32 mouse cellular contexts compared by ENCODE assay signal in genomic region chr14:99456555-99456954, GRCm38 (mm10).
DNase-seq lines count a peak whose midpoint lies in the region; ATAC-seq and TF ChIP-seq lines count a peak whose summit lies in the region.
"Had no signal": no experiment of that assay in that cellular context is flagged by ENCODE, and none has a peak within 500 bp of the region (broad histone marks: within the 10 kb centered on the region; RNA-seq: fewer than 3 reads in every experiment).

No protein-coding gene starts in this region.

- H3K36me3 ChIP-seq in hindbrain, embryonic 15.5 days: no peaks in the 10 kb centered on the region
- H3K36me3 ChIP-seq in hindbrain, embryonic 14.5 days (replicated peaks; ENCODE audit: control insufficient read depth, insufficient read depth): no peaks in the 10 kb centered on the region
- no peaks in the 10 kb centered on the region for H3K36me3 ChIP-seq in stomach, postnatal 0 days (ENCODE audit: control insufficient read depth, insufficient read depth, low read length)
- H3K36me3 ChIP-seq: heart, embryonic 10.5 days; heart, embryonic 15.5 days; hindbrain, embryonic 12.5 days; limb, embryonic 10.5 days; limb, embryonic 15.5 days; liver, embryonic 13.5 days; midbrain, embryonic 12.5 days; stomach, embryonic 15.5 days had no signal

- WGBS in hindbrain, embryonic 15.5 days: 79% methylated on average over 10 of the region's 10 CpGs
- WGBS in hindbrain, embryonic 14.5 days: 88% methylated on average over 10 of the region's 10 CpGs
- 80% methylated on average over 10 of the region's 10 CpGs for WGBS in stomach, postnatal 0 days

- no peaks in the 10 kb centered on the region for H3K27me3 ChIP-seq in hindbrain, embryonic 15.5 days
- H3K27me3 ChIP-seq in hindbrain, embryonic 14.5 days (ENCODE audit: control insufficient read depth, insufficient read depth, low read length): no peaks in the 10 kb centered on the region
- no peaks in the 10 kb centered on the region for H3K27me3 ChIP-seq in stomach, postnatal 0 days (ENCODE audit: control insufficient read depth, insufficient read depth, low read length)
- H3K27me3 ChIP-seq: forebrain, embryonic 13.5 days; heart, embryonic 15.5 days; hindbrain, embryonic 12.5 days; limb, embryonic 15.5 days; liver, embryonic 13.5 days; megakaryocyte, embryonic 14.5 days; midbrain, embryonic 12.5 days; stomach, embryonic 15.5 days had no signal

- no peaks in the 10 kb centered on the region for H3K4me1 ChIP-seq in hindbrain, embryonic 15.5 days (replicated peaks)
- no peaks in the 10 kb centered on the region for H3K4me1 ChIP-seq in hindbrain, embryonic 14.5 days (replicated peaks; ENCODE audit: control insufficient read depth, insufficient read depth, low read length)
- H3K4me1 ChIP-seq in stomach, postnatal 0 days (replicated peaks; ENCODE audit: control insufficient read depth, insufficient read depth): no peaks in the 10 kb centered on the region
- H3K4me1 ChIP-seq: forebrain, embryonic 13.5 days; heart, embryonic 10.5 days; heart, embryonic 15.5 days; hindbrain, embryonic 12.5 days; limb, embryonic 15.5 days; liver, embryonic 13.5 days; megakaryocyte, embryonic 14.5 days; midbrain, embryonic 12.5 days; stomach, embryonic 15.5 days had no signal

- DNase-seq in cerebellum, postnatal 10 days: peak; percentile 10 to 36
- DNase-seq in cerebellum, adult 8-10 months: no peak
- DNase-seq in hindbrain, embryonic 14.5 days (ENCODE audit: low spot score): no peak
- DNase-seq in Muller cell, postnatal 12 days (ENCODE audit: inconsistent ontology term): peak; percentile 3
- peak; percentile 10 for DNase-seq in stomach, postnatal 0 days (ENCODE audit: low spot score)
- no peak for DNase-seq in natural killer cell, adult 2 months (ENCODE audit: low spot score in 2 of 2)
- DNase-seq: adrenal gland, postnatal 14 days; cerebellum, adult 18-20 months; gastrocnemius, postnatal 14 days; heart, adult 11 months; kidney, adult 11 months; kidney, postnatal 36 days; layer of hippocampus, postnatal 36 days; liver, embryonic 13.5 days; lung, adult 18-20 months; lung, postnatal 4 days; retina, postnatal 1 day; right cerebral cortex, postnatal 25 days; thymus, postnatal 14 days had no signal

- no peak overlapping the region for H3K27ac ChIP-seq in hindbrain, embryonic 15.5 days (replicated peaks)
- H3K27ac ChIP-seq in hindbrain, embryonic 14.5 days: no peak overlapping the region
- no peak overlapping the region for H3K27ac ChIP-seq in stomach, postnatal 0 days (replicated peaks)
- H3K27ac ChIP-seq: forebrain, embryonic 13.5 days; heart, embryonic 10.5 days; heart, embryonic 15.5 days; hindbrain, embryonic 12.5 days; layer of hippocampus, adult 2 months; limb, embryonic 10.5 days; limb, embryonic 15.5 days; liver, embryonic 13.5 days; midbrain, embryonic 12.5 days; stomach, embryonic 15.5 days had no signal

- peak; percentile 42; the same call in 1 of the 2 replicates for ATAC-seq in hindbrain, embryonic 15.5 days (ENCODE audit: low FRiP score, low read depth)
- no peak for ATAC-seq in hindbrain, embryonic 14.5 days (ENCODE audit: low FRiP score)
- no peak for ATAC-seq in stomach, postnatal 0 days (ENCODE audit: low FRiP score, low TSS enrichment)
- ATAC-seq: forebrain, embryonic 13.5 days; inflammation-experienced regulatory T-cells, adult 6 months; lung, postnatal 0 days had no signal

- no peak overlapping the region for H3K4me3 ChIP-seq in hindbrain, embryonic 15.5 days
- H3K4me3 ChIP-seq in hindbrain, embryonic 14.5 days (replicated peaks; ENCODE audit: low read length): no peak overlapping the region
- no peak overlapping the region for H3K4me3 ChIP-seq in stomach, postnatal 0 days (ENCODE audit: low read depth, low read length)
- H3K4me3 ChIP-seq: forebrain, embryonic 13.5 days; heart, embryonic 10.5 days; heart, embryonic 15.5 days; hindbrain, embryonic 12.5 days; layer of hippocampus, adult 2 months; limb, embryonic 10.5 days; limb, embryonic 15.5 days; liver, embryonic 13.5 days; megakaryocyte, embryonic 14.5 days; midbrain, embryonic 12.5 days; stomach, embryonic 15.5 days had no signal

- TF ChIP-seq EP300 in stomach, postnatal 0 days (optimal IDR thresholded peaks at IDR 0.05): no peak

- no peak overlapping the region for H3K4me2 ChIP-seq in hindbrain, embryonic 15.5 days
- H3K4me2 ChIP-seq in hindbrain, embryonic 14.5 days (replicated peaks): no peak overlapping the region
- H3K4me2 ChIP-seq in stomach, postnatal 0 days (replicated peaks; ENCODE audit: low read depth): no peak overlapping the region
- H3K4me2 ChIP-seq: forebrain, embryonic 13.5 days; heart, embryonic 15.5 days; hindbrain, embryonic 12.5 days; limb, embryonic 15.5 days; liver, embryonic 13.5 days; midbrain, embryonic 12.5 days; stomach, embryonic 15.5 days had no signal

- H3K9ac ChIP-seq in hindbrain, embryonic 15.5 days: no peak overlapping the region
- no peak overlapping the region for H3K9ac ChIP-seq in hindbrain, embryonic 14.5 days
- no peak overlapping the region for H3K9ac ChIP-seq in stomach, postnatal 0 days (ENCODE audit: low read length)
- H3K9ac ChIP-seq: forebrain, embryonic 13.5 days; heart, embryonic 15.5 days; hindbrain, embryonic 12.5 days; limb, embryonic 15.5 days; liver, embryonic 13.5 days; midbrain, embryonic 12.5 days; stomach, embryonic 15.5 days had no signal

- no peaks in the 10 kb centered on the region for H3K9me3 ChIP-seq in hindbrain, embryonic 15.5 days
- H3K9me3 ChIP-seq in hindbrain, embryonic 14.5 days (ENCODE audit: control insufficient read depth, low read length): no peaks in the 10 kb centered on the region
- no peaks in the 10 kb centered on the region for H3K9me3 ChIP-seq in stomach, postnatal 0 days (ENCODE audit: control insufficient read depth, low read length)
- H3K9me3 ChIP-seq: forebrain, embryonic 13.5 days; heart, embryonic 10.5 days; heart, embryonic 15.5 days; hindbrain, embryonic 12.5 days; limb, embryonic 10.5 days; limb, embryonic 15.5 days; liver, embryonic 13.5 days; midbrain, embryonic 12.5 days; stomach, embryonic 15.5 days had no signal

- no peak for TF ChIP-seq CTCF in stomach, postnatal 0 days (IDR thresholded peaks at IDR 0.05; ENCODE audit: low read depth)

Comparison
In these comparisons a context has a peak if more than half of its experiments do, and no peak if none do; other contexts are left out.
1. DNase-seq: peak in cerebellum, postnatal 10 days (2 of 2), Muller cell, postnatal 12 days (single experiment) and stomach, postnatal 0 days (single experiment); none in cerebellum, adult 8-10 months (single experiment), hindbrain, embryonic 14.5 days (single experiment) and natural killer cell, adult 2 months (0 of 2).